Mouse (Mus musculus) liver, postnatal 0 days (tissue): ENCODE data around the gene Tlr13.

ENCODE experiments used
- CTCF ChIP-seq: sonication (generic); IDR thresholded peaks from 2 replicates; pipeline ENCODE4 v1.5.1; 2016; ENCODE audit warnings: antibody characterized with exemption, low read depth
- EP300 ChIP-seq: IDR thresholded peaks from 2 replicates; pipeline ENCODE4 v1.6.1; 2016; ENCODE audit warnings: antibody characterized with exemption, low read depth, mild to moderate bottlenecking

GRCm38 (mm10) chrX:106155892-106156291, 12.9 kb downstream of the Tlr13 start:
- TF ChIP-seq CTCF = 0 out of 2 replicates have a peak, but pooled peaks have one; percentile 14
- TF ChIP-seq EP300 = no peak
